Mouse (Mus musculus) midbrain, postnatal 0 days (tissue): ENCODE data around the gene Tmem41b. TPM values are rescaled to one million over a fixed set of nuclear protein-coding genes. Genes with fewer than 3 reads are reported as not detected.

Source experiments
- ATAC-seq: fragments of 200-750 bp; cut with Nextera tagmentation; 2 replicates; pipeline ENCODE4 v1.8.0; 2017; ENCODE audit warnings: moderate number of reproducible peaks, mild to moderate bottlenecking, moderate TSS enrichment, moderate library complexity; ENCODE audit not compliant: low FRiP score
- DNase-seq: peaks from one replicate; pipeline ENCODE4 v3.0.0-alpha.2; 2015; ENCODE audit warnings: low spot score
- H3K27ac ChIP-seq: fragments of 300-500 bp; sonication (generic); 2 replicates; pipeline ENCODE4 v1.5.1; 2014; ENCODE audit warnings: low read depth, mild to moderate bottlenecking, low read length, mixed read lengths
- H3K27me3 ChIP-seq: fragments of 300-500 bp; sonication (generic); 2 replicates; pipeline ENCODE4 v1.6.1; 2014; ENCODE audit warnings: low read length, control low read depth, mixed read lengths; ENCODE audit not compliant: insufficient read depth
- H3K36me3 ChIP-seq: fragments of 300-500 bp; sonication (generic); 2 replicates; pipeline ENCODE4 v1.6.1; 2014; ENCODE audit warnings: low read length, control low read depth, mixed read lengths; ENCODE audit not compliant: insufficient read depth
- H3K4me1 ChIP-seq: fragments of 300-500 bp; sonication (generic); 2 replicates; pipeline ENCODE4 v1.6.1; 2014; ENCODE audit warnings: mild to moderate bottlenecking, control low read depth, antibody characterized with exemption, low read length, mixed read lengths; ENCODE audit not compliant: insufficient read depth
- H3K4me2 ChIP-seq: fragments of 300-500 bp; sonication (generic); 2 replicates; pipeline ENCODE4 v1.6.1; 2014; ENCODE audit warnings: low read depth, mild to moderate bottlenecking, low read length, mixed read lengths; ENCODE audit not compliant: poor library complexity, severe bottlenecking
- H3K4me3 ChIP-seq: fragments of 300-500 bp; sonication (generic); 2 replicates; pipeline ENCODE4 v1.5.1; 2014; ENCODE audit warnings: low read depth, mild to moderate bottlenecking, low read length, moderate library complexity
- H3K9ac ChIP-seq: fragments of 300-500 bp; sonication (generic); replicated peaks from 2 replicates; pipeline ENCODE4 v1.6.1; 2014; ENCODE audit warnings: mild to moderate bottlenecking, low read length, moderate library complexity, mixed read lengths; ENCODE audit not compliant: poor library complexity, severe bottlenecking
- H3K9me3 ChIP-seq: fragments of 300-500 bp; sonication (generic); 2 replicates; pipeline ENCODE4 v1.6.1; 2016; ENCODE audit warnings: low read length, control low read depth
- CTCF ChIP-seq: IDR thresholded peaks from 2 replicates; pipeline ENCODE4 v1.5.1; 2016; ENCODE audit warnings: antibody characterized with exemption, mild to moderate bottlenecking
- WGBS: fragments of 180-500 bp; shearing (Covaris S2); extraction: QIAGEN DNeasy Blood & Tissue Kit; methylation state at CpG from one replicate; pipeline ENCODE4 v1.1.7; 2014; 5-methylcytosine and 5-hydroxymethylcytosine counted together
- polyA plus RNA-seq: library from polyadenylated mRNA; unstranded; fragments of >200 nt; fragmentation: Nextera tagmentation; extraction: Ambion mirVana; gene quantifications from 2 replicates; pipeline ENCODE4 v1.2.1, GENCODE M21; 2015
- total RNA-seq: library from RNA; depleted of rRNA; stranded (reverse); fragments of >200 nt; gene quantifications from 2 replicates; pipeline ENCODE4 v1.2.3, GENCODE M21; 2014

Gene Tmem41b
- total and polyA plus RNA-seq, 2 experiments from 2014 or later = 55.4 to 65.0 TPM

- peak; percentile 10 for ATAC-seq
- TF ChIP-seq CTCF = no peak
- peaks cover 12% of the 10 kb centered on the region for H3K4me1 ChIP-seq
- no peak for DNase-seq
- 6% methylated on average over 13 of the region's 13 CpGs for WGBS
- H3K9ac ChIP-seq = peak overlapping the region; percentile 94
- H3K27me3 ChIP-seq = no peaks in the 10 kb centered on the region
- H3K9me3 ChIP-seq = no peaks in the 10 kb centered on the region; the same call in 1 of the 2 replicates
- H3K4me2 ChIP-seq = peak overlapping the region; percentile 65
- no peaks in the 10 kb centered on the region for H3K36me3 ChIP-seq
- H3K27ac ChIP-seq = peak overlapping the region; percentile 84
- H3K4me3 ChIP-seq = peak overlapping the region; percentile 87
Observed at GRCm38 (mm10) chr7:109960613-109961154, 26.0 kb downstream of the Tmem41b start.

DNA sequence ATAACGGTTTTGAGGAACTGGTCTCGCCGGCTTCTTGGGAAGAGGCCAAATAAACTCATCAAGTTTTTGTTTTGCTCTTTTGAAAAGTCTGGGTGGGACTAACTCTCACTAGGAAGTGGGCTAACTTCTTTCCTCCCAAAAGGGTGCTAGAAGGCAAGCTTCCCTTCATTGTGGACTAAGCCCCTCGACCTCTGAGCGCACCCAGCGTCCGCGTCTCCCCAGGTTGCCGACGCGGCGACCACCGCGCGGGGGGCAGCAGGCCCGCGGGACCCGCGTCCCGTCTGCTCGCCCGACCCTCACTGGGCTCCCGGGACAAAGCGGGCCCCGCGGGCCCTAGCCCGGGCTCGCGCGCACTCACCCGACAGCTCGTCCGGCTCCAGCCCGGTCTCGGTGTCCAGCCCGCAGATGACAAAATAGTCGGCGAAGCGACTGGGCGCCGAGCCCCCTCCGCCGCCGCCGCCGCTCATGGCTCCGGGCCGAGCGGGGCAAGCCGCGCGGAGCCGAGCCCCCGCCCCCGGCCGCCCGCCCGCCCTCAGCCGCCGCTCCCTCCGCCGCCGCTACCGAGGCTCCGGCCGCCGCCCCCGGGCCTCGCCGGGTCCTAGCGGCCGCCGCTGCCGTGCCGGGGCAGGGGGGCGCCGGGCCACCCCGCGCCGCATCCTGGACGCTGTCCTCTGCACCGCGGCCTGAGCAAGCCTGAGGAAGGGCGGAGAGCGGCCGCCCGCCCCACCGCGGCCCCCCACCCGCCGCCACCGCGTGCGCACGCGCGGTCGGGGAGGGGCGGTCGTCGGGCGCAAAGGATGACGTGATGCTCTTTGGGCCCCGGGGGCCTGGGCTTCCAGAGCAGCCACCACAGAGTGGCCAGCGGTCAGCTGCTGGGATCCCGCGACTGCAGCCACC lies 26.8 kb downstream of the Tmem41b start, which contains the start of gene Dennd5a:
TSS of gene Dennd5a (minus strand) at position 755 of the 897 bp plus-strand sequence.
- Histone ChIP-seq H3K36me3 (no peaks in the 10 kb centered on the region), H3K4me2 (peak within 1 kb of the TSS; percentile 65), H3K4me3 (peak within 1 kb of the TSS; percentile 87), H3K27ac (peak within 1 kb of the TSS; percentile 84), H3K27me3 (no peaks in the 10 kb centered on the region), H3K9me3 (no peaks in the 10 kb centered on the region; the same call in 1 of the 2 replicates), H3K9ac (peak within 1 kb of the TSS; percentile 94), H3K4me1 (peaks cover 12% of the 10 kb centered on the region)
- peak; percentile 92 for DNase-seq
- WGBS = under 1% methylated on average over 54 of the region's 107 CpGs
- TF ChIP-seq CTCF = no peak
- ATAC-seq = peak; percentile 95

DNA sequence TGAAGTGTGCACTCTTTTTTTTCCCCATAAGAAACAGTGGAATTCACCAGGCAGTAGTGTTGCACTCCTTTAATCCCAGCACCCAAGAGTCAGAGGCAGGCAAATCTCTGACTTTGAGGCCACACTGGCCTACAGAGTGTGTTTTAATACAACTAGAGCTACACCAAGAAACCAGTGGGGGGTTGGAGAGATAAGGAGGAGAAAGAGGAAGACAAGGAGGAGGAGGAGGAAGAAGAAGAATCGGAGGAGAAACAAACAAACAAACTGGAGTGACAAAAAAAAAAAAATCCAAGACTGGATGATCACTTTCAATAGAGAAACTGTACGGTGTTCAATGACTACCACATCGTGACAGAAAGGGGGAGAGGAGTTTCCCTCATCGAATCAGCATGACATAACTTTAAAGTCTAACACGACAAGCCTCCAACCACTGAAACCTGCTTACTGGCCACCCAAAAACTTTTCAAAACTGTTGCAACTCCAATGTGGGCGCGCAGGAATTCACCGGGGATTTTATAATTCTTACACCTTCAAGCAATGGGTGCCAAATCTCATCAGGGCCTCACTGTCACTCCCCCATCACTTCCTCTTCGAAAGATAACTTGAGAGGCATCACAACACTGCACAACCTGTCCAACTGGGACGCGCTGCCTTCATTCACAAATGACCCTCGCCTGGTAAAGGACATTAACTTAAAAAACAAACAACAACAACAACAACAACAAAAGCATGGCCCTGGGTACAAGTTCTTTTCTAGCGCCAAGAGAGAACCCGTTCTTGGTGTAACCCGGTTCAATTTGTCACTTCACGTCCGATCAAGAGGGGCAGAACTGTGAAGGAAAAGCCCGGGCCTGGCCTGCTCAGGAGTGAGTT lies 27.6 kb downstream of the Tmem41b start:
- no peaks in the 10 kb centered on the region; the same call in 1 of the 2 replicates for H3K9me3 ChIP-seq
- H3K4me1 ChIP-seq = peaks cover 12% of the 10 kb centered on the region
- ATAC-seq (peak; percentile 4; the same call in 1 of the 2 replicates), DNase-seq (no peak)
- peak overlapping the region; percentile 84 for H3K27ac ChIP-seq
- TF ChIP-seq CTCF = no peak
- peak overlapping the region; percentile 87 for H3K4me3 ChIP-seq
- H3K4me2 ChIP-seq = peak overlapping the region; percentile 65
- no peaks in the 10 kb centered on the region for H3K36me3 ChIP-seq
- WGBS = 6% methylated on average over 18 of the region's 18 CpGs
- no peaks in the 10 kb centered on the region for H3K27me3 ChIP-seq
- peak overlapping the region; percentile 94 for H3K9ac ChIP-seq

GRCm38 (mm10) chr7:109957996-109958789 lies 28.5 kb downstream of the Tmem41b start:
- peak overlapping the region; percentile 87 for H3K4me3 ChIP-seq
- no peak for TF ChIP-seq CTCF
- H3K9ac ChIP-seq = no peak overlapping the region; the same call in 1 of the 2 replicates
- no peaks in the 10 kb centered on the region for H3K36me3 ChIP-seq
- ATAC-seq = no peak
- no peak overlapping the region for H3K27ac ChIP-seq
- DNase-seq = no peak
- H3K4me2 ChIP-seq = peak overlapping the region; percentile 65
- WGBS = 64% methylated on average over 8 of the region's 8 CpGs
- peaks cover 12% of the 10 kb centered on the region for H3K4me1 ChIP-seq
- H3K27me3 ChIP-seq = no peaks in the 10 kb centered on the region
- no peaks in the 10 kb centered on the region for H3K9me3 ChIP-seq
